Mouse (Mus musculus) layer of hippocampus, adult 2 months (tissue): ENCODE results near the gene Arhgap36. TPM values are rescaled to one million over a fixed set of nuclear protein-coding genes. Genes with fewer than 3 reads are reported as not detected.
A peak's percentile ranks its signal among the peaks of the same experiment; 100 is the strongest.

Source experiments
- DNase-seq, 2 experiments: peaks; one replicate each; pipeline ENCODE4 v3.0.0; 2022; ENCODE audit warnings: low spot score in 2 of 2
- H3K27ac ChIP-seq: fragments of 200-600 bp; 2 replicates; pipeline ENCODE4 v1.8.1; 2022
- H3K4me3 ChIP-seq: fragments of 200-600 bp; 2 replicates; pipeline ENCODE4 v1.8.1; 2022; ENCODE audit warnings: mild to moderate bottlenecking
- CTCF ChIP-seq: fragments of 200-600 bp; conservative IDR thresholded peaks from 2 replicates; pipeline ENCODE4 v1.8.1; 2022; ENCODE audit warnings: antibody characterized with exemption, mild to moderate bottlenecking, moderate library complexity
- long read RNA-seq, 2 experiments: library from polyadenylated mRNA; stranded (forward); transcript quantifications; one replicate each; pipeline ENCODE4 v2.0.0; 2021; ENCODE audit warnings: borderline mapping rate in 2 of 2
- total RNA-seq, 2 experiments: library from RNA; stranded (reverse); gene quantifications; 2 replicates each; pipeline ENCODE4 v1.2.3; 2021

Gene Arhgap36
- under 1 TPM; 0.56 to 0.97 TPM for total RNA-seq
- long read RNA-seq, experiment 1, result 0 reads
- long read RNA-seq, experiment 2, result 0 reads

DNA sequence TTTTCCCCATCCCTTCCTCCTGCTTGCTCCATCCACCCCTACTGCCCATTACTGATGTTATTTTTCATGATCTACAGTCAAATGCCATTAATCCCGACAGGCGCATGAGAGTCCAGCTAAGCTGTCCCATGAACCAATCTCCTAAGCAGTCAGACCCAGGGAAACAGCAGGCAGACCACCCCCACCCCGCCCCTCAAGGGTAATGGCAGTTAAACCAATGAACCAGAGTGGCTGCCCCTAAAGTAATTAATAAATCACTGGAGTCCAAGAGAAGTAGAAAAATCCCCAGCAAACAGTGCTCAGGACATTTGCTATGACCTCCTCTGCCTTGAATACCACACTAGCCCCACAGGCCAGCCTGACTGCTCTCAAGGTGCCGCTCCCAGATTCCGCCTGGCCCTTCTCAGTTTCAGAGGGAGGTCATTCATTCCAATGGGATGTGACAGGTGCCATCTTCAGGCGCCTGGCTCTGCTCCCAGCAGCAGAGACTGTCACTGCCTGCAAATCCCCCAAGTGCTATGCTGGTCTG is at the start of gene Arhgap36:
TSS of gene Arhgap36 (plus strand) at position 504 of the 529 bp plus-strand sequence.
- no peak within 1 kb of the TSS for H3K27ac ChIP-seq
- no peak for DNase-seq
- no peak within 1 kb of the TSS for H3K4me3 ChIP-seq
- no peak for TF ChIP-seq CTCF

DNA sequence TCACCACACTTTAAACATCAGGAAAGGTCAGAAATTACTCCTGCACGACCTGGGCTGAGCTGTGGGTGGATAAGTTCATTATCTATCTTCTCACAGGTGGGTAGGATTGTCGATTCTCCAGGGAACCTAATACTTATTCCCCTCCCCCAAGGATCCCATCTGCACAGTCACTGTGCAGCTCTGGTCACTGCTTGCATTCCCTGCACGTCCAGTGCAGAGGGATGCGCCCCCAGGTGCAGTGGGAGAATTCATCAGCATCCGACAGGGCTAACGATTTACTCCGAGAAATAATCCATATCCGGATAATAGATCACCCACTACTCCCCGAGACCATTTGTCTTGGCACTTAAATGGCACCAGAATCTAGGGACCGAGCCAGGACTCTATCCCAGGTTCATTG is 6.0 kb upstream of the Arhgap36 start:
- Histone ChIP-seq H3K4me3 (no peak overlapping the region), H3K27ac (no peak overlapping the region)
- DNase-seq, result no peak
- TF ChIP-seq CTCF, result no peak

GRCm38 (mm10) chrX:49470287-49471054 is 6.7 kb downstream of the Arhgap36 start:
- no peak overlapping the region for H3K4me3 ChIP-seq
- H3K27ac ChIP-seq, result no peak overlapping the region
- no peak for DNase-seq
- TF ChIP-seq CTCF, result no peak

DNA sequence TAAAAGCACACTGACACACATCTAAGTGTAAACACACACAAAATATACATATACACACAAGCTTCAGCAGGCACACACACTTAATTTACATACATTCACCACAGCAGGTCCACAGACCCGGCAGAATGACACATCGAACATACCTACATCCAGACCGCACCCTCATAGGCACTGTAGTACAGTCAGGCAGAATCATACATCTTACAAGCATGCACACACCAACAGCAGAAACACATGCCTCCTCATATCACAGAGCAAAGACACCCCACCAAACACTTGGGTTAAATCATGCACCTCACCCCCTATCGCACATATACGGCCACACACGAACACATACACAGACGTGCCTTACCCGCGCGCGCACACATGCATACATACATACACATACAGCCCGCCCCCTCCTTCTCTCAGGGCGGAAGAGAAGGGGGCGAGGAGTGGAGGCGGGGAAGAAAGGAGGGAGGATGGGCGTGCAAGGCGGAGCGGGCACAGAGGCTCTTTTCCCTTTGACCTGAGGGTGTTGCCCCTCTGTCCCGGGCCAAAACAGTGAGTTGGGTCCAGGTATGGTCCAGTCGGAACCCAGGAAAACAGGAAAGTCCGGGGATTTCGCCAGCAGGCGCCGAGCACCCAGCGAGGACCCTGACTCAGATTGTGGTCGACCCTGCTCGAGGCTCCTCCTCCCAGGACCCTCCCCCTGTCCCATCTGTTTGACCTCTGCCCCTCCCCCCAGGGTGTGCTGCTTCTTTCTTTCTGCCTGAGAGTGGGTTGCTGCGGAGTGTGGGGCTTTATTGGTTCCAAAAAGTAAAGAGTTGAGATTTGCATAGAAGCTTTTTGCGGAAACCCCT is 16.4 kb downstream of the Arhgap36 start:
- DNase-seq, result no peak
- H3K4me3 ChIP-seq, result no peak overlapping the region
- no peak overlapping the region for H3K27ac ChIP-seq
- no peak for TF ChIP-seq CTCF

GRCm38 (mm10) chrX:49480846-49481245 is 17.1 kb downstream of the Arhgap36 start:
- Histone ChIP-seq H3K27ac (no peak overlapping the region), H3K4me3 (no peak overlapping the region)
- peak; percentile 26 for TF ChIP-seq CTCF
- no peak for DNase-seq

GRCm38 (mm10) chrX:49489141-49489540 is 25.4 kb downstream of the Arhgap36 start:
- Histone ChIP-seq H3K4me3 (no peak overlapping the region), H3K27ac (no peak overlapping the region)
- no peak for TF ChIP-seq CTCF
- no peak for DNase-seq

- Histone ChIP-seq H3K4me3 (peak overlapping the region; percentile 38), H3K27ac (no peak overlapping the region)
Measured at GRCm38 (mm10) chrX:49493739-49494449, 30.1 kb downstream of the Arhgap36 start.

More at GRCm38 (mm10) chrX:49493739-49494449, 30.1 kb downstream of the Arhgap36 start:
- no peak for TF ChIP-seq CTCF
- DNase-seq, result no peak

Other genes with a start within 250 kb of the Arhgap36 start
- gene Enox2, start 175.7 kb upstream of the Arhgap36 start, total RNA-seq, result 10 to 100 TPM; 16.3 TPM
- gene Olfr1320, start 208.4 kb downstream of the Arhgap36 start, total RNA-seq, result not detected